Mouse (Mus musculus) forebrain, embryonic 11.5 days (tissue): ENCODE data around the gene Camkmt. TPM values are rescaled to one million over a fixed set of nuclear protein-coding genes. Genes with fewer than 3 reads are reported as not detected.

ENCODE experiments used
- ATAC-seq: fragments of 200-750 bp; cut with Nextera tagmentation; replicated peaks from 2 replicates; pipeline ENCODE4 v1.8.0; 2017; ENCODE audit warnings: moderate TSS enrichment; ENCODE audit not compliant: low FRiP score
- DNase-seq: peaks from one replicate; pipeline ENCODE4 v3.0.0-alpha.2; 2017; ENCODE audit warnings: low spot score
- H3K27ac ChIP-seq: fragments of 300-500 bp; sonication (generic); 2 replicates; pipeline ENCODE4 v1.5.1; 2014; ENCODE audit warnings: low read depth, low read length
- H3K27me3 ChIP-seq: fragments of 300-500 bp; sonication (generic); 2 replicates; pipeline ENCODE4 v1.6.1; 2014; ENCODE audit warnings: mild to moderate bottlenecking, low read length, mixed read lengths; ENCODE audit not compliant: control insufficient read depth, insufficient read depth
- H3K36me3 ChIP-seq: fragments of 300-500 bp; sonication (generic); 2 replicates; pipeline ENCODE4 v1.6.1; 2014; ENCODE audit warnings: mild to moderate bottlenecking, low read length, moderate library complexity, mixed read lengths; ENCODE audit not compliant: control insufficient read depth, insufficient read depth
- H3K4me1 ChIP-seq: fragments of 300-500 bp; sonication (generic); replicated peaks from 2 replicates; pipeline ENCODE4 v1.6.1; 2014; ENCODE audit warnings: low read length, mixed read lengths; ENCODE audit not compliant: control insufficient read depth, insufficient read depth
- H3K4me2 ChIP-seq: fragments of 300-500 bp; sonication (generic); 2 replicates; pipeline ENCODE4 v1.6.1; 2014; ENCODE audit warnings: low read depth, mild to moderate bottlenecking, low read length, moderate library complexity, mixed read lengths; ENCODE audit not compliant: severe bottlenecking
- H3K4me3 ChIP-seq: fragments of 300-500 bp; sonication (generic); 2 replicates; pipeline ENCODE4 v1.5.1; 2014; ENCODE audit warnings: low read depth, low read length
- H3K9ac ChIP-seq: fragments of 300-500 bp; sonication (generic); 2 replicates; pipeline ENCODE4 v1.6.1; 2014; ENCODE audit warnings: low read length
- H3K9me3 ChIP-seq: fragments of 300-500 bp; sonication (generic); 2 replicates; pipeline ENCODE4 v1.6.1; 2016; ENCODE audit warnings: low read length, mixed read lengths; ENCODE audit not compliant: control insufficient read depth
- WGBS: fragments of 180-500 bp; shearing (Covaris S2); extraction: QIAGEN DNeasy Blood & Tissue Kit; methylation state at CpG from one replicate; pipeline ENCODE4 v1.1.7; 2014; 5-methylcytosine and 5-hydroxymethylcytosine counted together
- polyA plus RNA-seq: library from polyadenylated mRNA; unstranded; fragments of >200 nt; fragmentation: Nextera tagmentation; extraction: Ambion mirVana; gene quantifications from 2 replicates; pipeline ENCODE4 v1.2.1, GENCODE M21; 2014

The Camkmt gene
- polyA plus RNA-seq, 1 experiment from 2014 or later, result 15.9 TPM

GRCm38 (mm10) chr17:85473881-85474280 is 383.5 kb downstream of the Camkmt start:
- no peak overlapping the region for H3K4me2 ChIP-seq
- no peak overlapping the region for H3K4me3 ChIP-seq
- H3K27ac ChIP-seq, result no peak overlapping the region
- ATAC-seq (0 out of 2 replicates have a peak, but pooled peaks have one; percentile 15), DNase-seq (no peak)
- peaks cover 28% of the 10 kb centered on the region for H3K27me3 ChIP-seq
- under 1% methylated on average over 8 of the region's 8 CpGs for WGBS
- H3K4me1 ChIP-seq, result 0 out of 2 replicates have a peak, but pooled peaks cover 2% of the 10 kb centered on the region
- no peak overlapping the region for H3K9ac ChIP-seq
- no peaks in the 10 kb centered on the region for H3K36me3 ChIP-seq
- H3K9me3 ChIP-seq, result no peaks in the 10 kb centered on the region

DNA sequence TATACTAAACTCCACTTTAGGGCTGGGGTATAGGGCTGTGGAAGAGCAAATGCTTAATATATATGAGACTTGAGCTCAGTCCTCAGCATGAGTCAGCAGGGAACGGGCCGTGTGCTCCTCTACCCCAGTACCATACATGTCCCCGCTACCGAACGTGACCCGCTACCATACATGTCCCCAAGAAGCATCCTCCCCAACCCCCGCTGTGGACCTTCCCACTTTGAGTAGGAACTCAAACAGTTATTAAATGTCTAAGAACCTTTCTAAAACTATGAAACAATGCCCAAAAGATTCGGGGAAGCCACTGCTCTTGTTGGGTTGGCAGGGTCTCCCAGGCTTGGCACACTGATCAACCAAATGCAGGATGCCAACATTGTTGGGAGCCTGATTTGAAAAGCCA is 390.9 kb downstream of the Camkmt start:
- WGBS, result 93% methylated on average over 8 of the region's 8 CpGs
- DNase-seq, result no peak
- H3K4me1 ChIP-seq, result peaks cover 6% of the 10 kb centered on the region
- H3K4me3 ChIP-seq, result no peak overlapping the region
- H3K36me3 ChIP-seq, result no peaks in the 10 kb centered on the region
- H3K9me3 ChIP-seq, result no peaks in the 10 kb centered on the region
- H3K9ac ChIP-seq, result no peak overlapping the region
- no peak overlapping the region for H3K4me2 ChIP-seq
- no peak overlapping the region for H3K27ac ChIP-seq
- ATAC-seq, result no peak
- peaks cover 21% of the 10 kb centered on the region for H3K27me3 ChIP-seq

DNA sequence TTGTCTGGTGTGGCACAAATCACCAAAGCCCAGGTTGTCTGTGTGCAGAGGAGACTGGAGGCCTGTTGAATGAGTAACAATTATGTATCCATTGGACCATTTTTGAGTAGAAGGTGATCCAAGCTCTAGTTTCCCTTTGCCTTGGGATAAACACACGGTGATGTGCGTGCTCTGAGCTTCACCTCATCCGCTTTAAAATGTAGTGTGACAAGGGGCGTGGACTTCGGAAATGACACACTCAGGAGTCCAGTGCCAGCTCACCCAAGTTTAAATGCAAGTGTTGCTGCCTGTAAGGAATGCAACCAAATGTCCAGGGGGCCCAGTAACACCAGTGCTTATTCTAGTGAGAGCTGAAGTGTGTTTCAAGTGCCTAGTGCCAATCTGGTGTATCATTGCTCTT is 392.7 kb downstream of the Camkmt start:
- H3K9me3 ChIP-seq, result no peaks in the 10 kb centered on the region
- no peak for DNase-seq
- H3K9ac ChIP-seq, result no peak overlapping the region
- H3K4me3 ChIP-seq, result no peak overlapping the region
- H3K4me1 ChIP-seq, result peaks cover 13% of the 10 kb centered on the region
- no peak for ATAC-seq
- H3K27ac ChIP-seq, result no peak overlapping the region
- H3K36me3 ChIP-seq, result no peaks in the 10 kb centered on the region
- H3K27me3 ChIP-seq, result peaks cover 23% of the 10 kb centered on the region
- no peak overlapping the region for H3K4me2 ChIP-seq
- 94% methylated on average over 5 of the region's 5 CpGs for WGBS

GRCm38 (mm10) chr17:85484015-85484414 is 393.7 kb downstream of the Camkmt start:
- Histone ChIP-seq H3K27me3 (peaks cover 23% of the 10 kb centered on the region), H3K36me3 (no peaks in the 10 kb centered on the region), H3K9me3 (no peaks in the 10 kb centered on the region), H3K27ac (no peak overlapping the region), H3K4me1 (peaks cover 17% of the 10 kb centered on the region), H3K9ac (no peak overlapping the region), H3K4me3 (no peak overlapping the region), H3K4me2 (no peak overlapping the region)
- no peak for ATAC-seq
- no peak for DNase-seq
- WGBS, result 72% methylated on average over 8 of the region's 8 CpGs

DNA sequence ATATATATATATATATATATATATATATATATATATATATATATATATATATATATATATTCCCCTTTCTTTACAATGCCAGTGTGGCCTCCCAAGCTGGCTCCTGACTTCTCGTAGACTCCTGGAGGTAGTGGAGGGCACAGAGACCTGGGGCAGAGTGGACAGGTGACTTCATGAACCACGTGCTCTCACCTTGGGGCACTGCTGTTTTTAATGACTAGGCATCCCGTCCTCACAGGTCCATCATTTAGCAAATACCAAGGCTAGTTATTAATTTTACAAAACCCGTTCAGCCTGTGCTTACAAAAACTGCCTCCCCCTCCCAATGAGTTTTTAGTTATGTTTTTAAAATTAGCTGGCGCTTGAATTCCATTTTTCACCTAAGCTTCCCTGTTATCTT is 394.2 kb downstream of the Camkmt start:
- H3K4me1 ChIP-seq, result peaks cover 22% of the 10 kb centered on the region
- peaks cover 27% of the 10 kb centered on the region for H3K27me3 ChIP-seq
- H3K4me2 ChIP-seq, result peak overlapping the region; percentile 61
- H3K27ac ChIP-seq, result no peak overlapping the region
- no peak overlapping the region for H3K9ac ChIP-seq
- H3K9me3 ChIP-seq, result no peaks in the 10 kb centered on the region
- 36% methylated on average over 5 of the region's 5 CpGs for WGBS
- ATAC-seq, result no peak
- no peak overlapping the region for H3K4me3 ChIP-seq
- no peak for DNase-seq
- H3K36me3 ChIP-seq, result no peaks in the 10 kb centered on the region

DNA sequence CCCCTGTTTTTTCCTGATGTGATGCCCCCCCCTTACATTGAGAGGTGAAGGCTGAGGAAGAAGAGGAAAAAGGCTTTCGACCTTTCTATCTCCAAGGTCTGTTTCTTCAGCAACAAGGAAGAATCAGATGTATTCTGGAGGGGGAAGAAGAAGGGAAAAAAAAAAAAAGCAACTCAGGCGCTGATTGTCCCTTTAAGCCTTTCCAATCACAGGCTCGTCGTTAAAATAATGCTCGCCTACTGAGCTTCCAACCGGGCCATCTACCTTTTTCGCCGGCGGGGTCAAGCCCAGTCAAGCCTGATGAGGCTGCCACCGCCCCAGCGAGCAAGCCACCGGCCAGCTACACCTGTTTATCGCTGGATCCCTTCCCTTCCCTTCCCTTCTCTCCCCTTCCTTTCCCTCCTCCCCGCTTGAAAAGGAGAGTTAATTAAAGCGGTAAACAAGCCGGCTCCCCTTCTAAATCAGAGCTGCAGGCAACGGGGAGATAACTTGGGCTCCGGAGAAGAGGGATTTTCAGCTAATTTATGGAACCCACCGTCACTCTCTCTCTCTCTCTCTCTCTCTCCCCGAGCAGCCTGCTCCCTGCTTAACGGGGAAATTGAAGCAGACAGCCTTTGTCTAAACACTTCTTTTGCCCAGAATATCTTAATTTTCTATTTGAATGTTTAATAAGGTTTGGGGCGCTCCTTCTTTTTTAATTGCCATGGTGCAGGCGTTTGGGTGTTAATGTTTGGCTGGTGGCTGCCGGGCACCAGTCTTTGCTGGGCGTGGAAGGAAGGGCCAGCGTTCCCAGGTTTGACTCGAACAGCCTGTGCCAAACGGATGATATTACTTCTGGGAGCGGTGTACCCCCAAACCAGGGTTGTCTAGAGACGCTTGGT is 395.0 kb downstream of the Camkmt start:
- Histone ChIP-seq H3K27me3 (peaks cover 35% of the 10 kb centered on the region), H3K36me3 (no peaks in the 10 kb centered on the region), H3K4me2 (peak overlapping the region; percentile 61), H3K4me3 (peak overlapping the region; percentile 26), H3K4me1 (peaks cover 25% of the 10 kb centered on the region), H3K9ac (peak overlapping the region; percentile 38), H3K27ac (peak overlapping the region; percentile 37; the same call in 1 of the 2 replicates), H3K9me3 (no peaks in the 10 kb centered on the region)
- WGBS, result under 1% methylated on average over 30 of the region's 30 CpGs
- ATAC-seq, result peak; percentile 2; the same call in 1 of the 2 replicates
- DNase-seq, result peak; percentile 53

DNA sequence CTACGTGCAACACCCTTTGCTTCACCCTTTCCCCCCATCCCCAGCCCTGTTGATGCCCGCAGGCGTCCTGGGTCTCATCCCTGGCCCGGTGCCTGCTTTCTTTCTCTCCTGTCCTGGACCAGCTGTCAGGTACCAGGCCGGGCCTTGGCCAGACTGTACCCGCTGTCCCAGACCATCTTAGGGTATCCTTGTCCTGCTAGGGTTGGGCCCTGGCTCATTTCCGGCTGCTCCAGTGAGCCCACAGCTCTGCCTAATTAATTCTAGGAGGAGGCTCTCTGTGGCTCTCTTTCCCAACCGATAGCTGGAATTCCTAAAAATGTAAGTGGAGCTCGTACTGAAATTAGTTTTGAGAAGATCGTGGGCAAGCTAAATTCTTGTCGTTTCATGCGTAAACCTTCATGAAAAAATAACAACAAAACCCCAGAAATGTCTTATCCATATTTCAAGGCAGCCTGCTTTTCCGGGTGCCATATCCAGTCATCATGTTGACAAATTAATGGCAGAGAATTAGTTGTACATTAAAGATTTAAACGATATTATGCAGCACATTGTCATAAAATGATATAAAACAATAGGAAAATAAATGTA is 395.7 kb downstream of the Camkmt start:
- peak; percentile 75 for DNase-seq
- WGBS, result under 1% methylated on average over 14 of the region's 14 CpGs
- Histone ChIP-seq H3K27ac (peak overlapping the region; percentile 37; the same call in 1 of the 2 replicates), H3K4me1 (peaks cover 25% of the 10 kb centered on the region), H3K9me3 (no peaks in the 10 kb centered on the region), H3K27me3 (peaks cover 40% of the 10 kb centered on the region), H3K36me3 (no peaks in the 10 kb centered on the region), H3K4me2 (peak overlapping the region; percentile 61), H3K9ac (peak overlapping the region; percentile 30), H3K4me3 (peak overlapping the region; percentile 26)
- ATAC-seq, result peak; percentile 38; the same call in 1 of the 2 replicates

DNA sequence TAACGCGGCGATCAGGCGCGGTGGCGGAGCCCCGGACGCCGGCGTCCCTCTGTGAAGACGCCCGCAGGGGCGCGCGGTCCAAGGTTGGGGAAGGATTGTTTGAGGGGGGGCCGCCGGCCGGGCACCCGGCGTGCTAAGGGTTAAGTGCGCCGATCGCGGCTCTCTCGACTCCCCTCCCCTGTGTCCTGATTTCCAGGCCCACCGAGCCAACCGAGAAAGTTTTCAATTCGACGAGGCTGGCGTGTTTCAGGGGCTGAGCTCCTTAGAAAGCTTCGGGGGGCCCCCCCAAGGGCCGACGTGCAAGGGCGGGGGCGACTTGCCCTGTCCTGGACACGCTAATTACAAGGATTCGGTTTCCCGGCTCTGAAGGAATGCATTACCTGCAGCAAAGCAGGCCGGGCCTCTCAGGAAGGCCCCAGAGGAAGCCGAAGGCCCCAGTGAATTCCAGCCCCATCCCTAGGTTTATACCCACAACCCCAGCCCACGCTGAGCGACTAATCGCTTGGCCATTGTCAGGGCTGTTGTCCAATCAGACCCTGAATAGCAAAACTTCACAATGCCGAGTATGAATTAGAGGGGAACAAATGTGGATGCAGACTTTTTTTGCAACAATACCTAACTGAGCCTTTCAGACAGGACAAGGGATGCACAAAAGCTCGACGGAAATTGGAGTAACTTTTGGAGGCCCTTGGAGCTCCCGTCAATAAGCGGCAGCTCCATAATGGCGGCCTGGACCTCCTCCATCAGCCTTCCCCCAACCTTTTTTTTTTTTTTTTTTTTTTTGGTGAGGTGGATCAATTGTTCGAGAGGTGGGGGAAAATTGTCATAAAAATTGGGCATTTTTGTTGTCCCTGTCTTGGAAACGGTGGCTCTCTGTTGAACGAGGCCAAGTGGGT is 396.5 kb downstream of the Camkmt start:
- Histone ChIP-seq H3K9me3 (no peaks in the 10 kb centered on the region), H3K27ac (peak overlapping the region; percentile 37), H3K36me3 (no peaks in the 10 kb centered on the region), H3K9ac (peak overlapping the region; percentile 39; the same call in 1 of the 2 replicates), H3K4me2 (peak overlapping the region; percentile 61), H3K4me1 (peaks cover 25% of the 10 kb centered on the region), H3K4me3 (peak overlapping the region; percentile 26), H3K27me3 (peaks cover 45% of the 10 kb centered on the region)
- WGBS, result under 1% methylated on average over 52 of the region's 52 CpGs
- DNase-seq, result peak; percentile 83
- ATAC-seq, result peak; percentile 84
